Mouse (Mus musculus) kidney, embryonic 15.5 days (tissue): ENCODE results near the gene Pcsk2. TPM values are rescaled to one million over a fixed set of nuclear protein-coding genes. Genes with fewer than 3 reads are reported as not detected.

Source experiments
- ATAC-seq: fragments of 200-750 bp; cut with Nextera tagmentation; replicated peaks from 2 replicates; pipeline ENCODE4 v1.8.0; 2017; ENCODE audit warnings: moderate TSS enrichment; ENCODE audit not compliant: low FRiP score
- H3K27ac ChIP-seq: fragments of 300-500 bp; sonication (generic); 2 replicates; pipeline ENCODE4 v1.5.1; 2015; ENCODE audit warnings: mild to moderate bottlenecking, inconsistent platforms
- H3K27me3 ChIP-seq: fragments of 300-500 bp; sonication (generic); 2 replicates; pipeline ENCODE4 v1.6.1; 2015; ENCODE audit warnings: inconsistent platforms
- H3K36me3 ChIP-seq: fragments of 300-500 bp; sonication (generic); 2 replicates; pipeline ENCODE4 v1.6.1; 2015; ENCODE audit warnings: inconsistent platforms
- H3K4me1 ChIP-seq: fragments of 300-500 bp; sonication (generic); 2 replicates; pipeline ENCODE4 v1.6.1; 2015; ENCODE audit warnings: inconsistent platforms
- H3K4me2 ChIP-seq: fragments of 300-500 bp; sonication (generic); 2 replicates; pipeline ENCODE4 v1.6.1; 2015; ENCODE audit warnings: moderate library complexity, mild to moderate bottlenecking, inconsistent platforms
- H3K4me3 ChIP-seq: fragments of 300-500 bp; sonication (generic); replicated peaks from 2 replicates; pipeline ENCODE4 v1.5.1; 2015; ENCODE audit warnings: mild to moderate bottlenecking, inconsistent platforms
- H3K9ac ChIP-seq: fragments of 300-500 bp; sonication (generic); 2 replicates; pipeline ENCODE4 v1.6.1; 2015; ENCODE audit warnings: mild to moderate bottlenecking, inconsistent platforms
- H3K9me3 ChIP-seq: fragments of 300-500 bp; sonication (generic); replicated peaks from 2 replicates; pipeline ENCODE4 v1.6.1; 2016; ENCODE audit warnings: inconsistent platforms
- WGBS: fragments of 180-500 bp; shearing (Covaris S2); methylation state at CpG from one replicate; pipeline ENCODE4 v1.1.7; 2015; ENCODE audit warnings: mixed read lengths; 5-methylcytosine and 5-hydroxymethylcytosine counted together
- polyA plus RNA-seq: library from polyadenylated mRNA; unstranded; fragments of >200 nt; fragmentation: Nextera tagmentation; extraction: Ambion mirVana; gene quantifications from 2 replicates; pipeline ENCODE4 v1.2.1, GENCODE M21; 2015

Gene Pcsk2
- polyA plus RNA-seq, 1 experiment from 2014 or later = 1.9 TPM

DNA sequence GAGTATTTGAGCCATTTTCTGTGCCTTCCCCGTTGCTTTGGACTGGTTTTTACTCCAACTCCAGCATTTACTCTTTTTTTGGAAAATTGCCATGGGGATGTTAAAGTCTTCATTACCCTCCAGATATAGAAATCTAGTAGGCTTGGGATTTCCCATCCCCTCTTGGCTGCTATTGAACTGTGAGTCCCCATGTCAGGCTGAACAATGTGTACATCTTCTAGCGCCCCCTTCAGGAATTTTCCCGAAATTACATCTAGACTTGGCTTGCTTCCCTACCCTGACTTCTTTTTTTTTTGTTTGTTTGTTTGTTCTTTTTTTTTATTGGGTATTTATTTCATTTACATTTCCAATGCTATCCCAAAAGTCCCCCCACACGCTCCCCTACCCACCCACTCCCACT, 163.3 kb downstream of the Pcsk2 start:
- no peak for ATAC-seq
- Histone ChIP-seq H3K27me3 (no peaks in the 10 kb centered on the region), H3K36me3 (no peaks in the 10 kb centered on the region), H3K27ac (no peak overlapping the region), H3K9me3 (no peaks in the 10 kb centered on the region), H3K4me1 (no peaks in the 10 kb centered on the region), H3K4me3 (no peak overlapping the region), H3K4me2 (no peak overlapping the region), H3K9ac (no peak overlapping the region)
- WGBS = 26% methylated on average over 4 of the region's 4 CpGs

DNA sequence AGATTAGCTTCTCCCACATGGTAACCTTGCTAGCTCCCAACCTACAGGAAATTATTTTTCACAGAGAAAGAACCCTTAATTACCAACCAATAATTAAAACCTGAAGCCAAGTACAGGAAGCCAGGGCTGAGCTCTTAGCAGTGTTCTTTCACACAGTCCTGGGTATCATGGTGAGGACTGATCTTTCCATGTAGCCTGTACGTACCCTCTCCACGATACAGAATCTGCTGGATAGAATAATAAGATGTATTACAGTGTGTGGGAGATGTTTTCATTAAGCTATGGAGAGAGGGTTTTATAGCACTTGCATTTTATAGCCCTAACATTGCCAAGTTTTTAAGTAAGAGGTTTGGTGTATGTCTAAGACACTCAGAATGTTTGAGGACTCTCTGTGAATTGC, 164.0 kb downstream of the Pcsk2 start:
- 26% methylated on average over 2 of the region's 2 CpGs for WGBS
- no peak overlapping the region for H3K4me2 ChIP-seq

DNA sequence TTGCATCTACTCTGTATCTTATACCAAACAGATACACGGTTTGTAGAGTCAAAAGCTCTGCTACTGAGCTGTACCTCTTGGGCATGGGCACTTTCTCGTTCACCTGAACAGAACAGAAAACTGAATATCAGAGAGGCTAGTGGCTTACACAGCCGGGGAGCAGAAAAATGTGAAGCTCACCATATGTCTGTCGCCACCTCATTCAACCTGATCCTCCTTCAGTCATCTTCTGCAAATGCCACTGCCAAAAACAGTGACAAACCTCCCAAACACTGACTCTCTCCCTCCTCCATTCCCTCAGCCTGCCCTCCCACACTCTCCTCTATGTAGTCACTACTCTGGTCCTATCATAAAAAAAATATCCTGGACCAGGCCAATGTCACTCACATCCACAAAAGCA, 165.9 kb downstream of the Pcsk2 start:
- no peak overlapping the region for H3K4me2 ChIP-seq
- WGBS = 77% methylated on average over 4 of the region's 4 CpGs

More for the DNA sequence above, 164.0 kb downstream of the Pcsk2 start:
- Histone ChIP-seq H3K36me3 (no peaks in the 10 kb centered on the region), H3K27ac (no peak overlapping the region), H3K4me3 (no peak overlapping the region), H3K9me3 (no peaks in the 10 kb centered on the region), H3K9ac (no peak overlapping the region), H3K27me3 (no peaks in the 10 kb centered on the region), H3K4me1 (no peaks in the 10 kb centered on the region)
- no peak for ATAC-seq

DNA sequence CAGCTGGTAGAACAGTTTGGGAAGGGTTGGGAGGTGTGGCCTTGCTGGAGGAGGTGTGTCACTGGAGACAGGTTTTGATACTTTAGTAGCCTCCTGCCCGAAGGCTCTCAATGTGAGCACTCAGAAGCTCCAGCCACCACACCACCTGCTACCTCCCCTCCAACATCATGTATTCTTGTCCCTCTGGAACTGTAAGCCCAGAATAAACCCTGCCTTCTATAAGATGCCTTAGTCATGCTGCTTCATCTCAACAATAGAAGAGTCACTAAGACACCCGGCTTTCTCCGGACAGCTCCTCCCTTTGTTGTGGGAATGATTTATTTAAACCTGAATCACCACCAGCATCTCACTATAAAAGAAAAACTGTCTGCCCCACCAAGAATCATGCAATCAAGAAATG, 166.9 kb downstream of the Pcsk2 start:
- no peaks in the 10 kb centered on the region for H3K9me3 ChIP-seq
- no peak overlapping the region for H3K9ac ChIP-seq
- H3K27me3 ChIP-seq = no peaks in the 10 kb centered on the region
- no peak overlapping the region for H3K4me3 ChIP-seq
- no peak overlapping the region for H3K27ac ChIP-seq
- no peak for ATAC-seq
- H3K4me2 ChIP-seq = no peak overlapping the region
- no peaks in the 10 kb centered on the region for H3K4me1 ChIP-seq
- H3K36me3 ChIP-seq = no peaks in the 10 kb centered on the region
- WGBS = 63% methylated on average over 3 of the region's 3 CpGs

More for the DNA sequence above, 165.9 kb downstream of the Pcsk2 start:
- no peaks in the 10 kb centered on the region for H3K4me1 ChIP-seq
- ATAC-seq = no peak
- H3K27me3 ChIP-seq = no peaks in the 10 kb centered on the region
- no peak overlapping the region for H3K27ac ChIP-seq
- no peaks in the 10 kb centered on the region for H3K36me3 ChIP-seq
- no peak overlapping the region for H3K9ac ChIP-seq
- H3K4me3 ChIP-seq = no peak overlapping the region
- H3K9me3 ChIP-seq = no peaks in the 10 kb centered on the region

DNA sequence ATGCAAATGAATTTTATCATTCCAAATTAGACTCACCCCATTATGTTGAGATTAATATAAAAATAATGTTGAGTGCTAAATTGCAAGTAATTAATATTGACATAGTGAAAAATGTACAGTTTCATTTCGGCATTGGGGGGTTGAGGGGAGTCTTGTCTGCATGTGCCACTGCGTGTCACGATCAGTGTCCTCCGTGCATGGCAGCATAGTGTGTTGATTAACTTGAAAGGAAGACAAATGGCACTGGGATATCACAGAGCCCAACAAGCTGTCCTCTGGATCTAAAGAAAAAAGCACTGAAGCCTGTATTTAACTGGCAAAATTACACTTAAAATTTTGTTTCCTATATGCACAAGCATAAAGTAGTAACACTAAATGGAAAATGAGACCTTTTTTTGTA, 167.9 kb downstream of the Pcsk2 start:
- no peak overlapping the region for H3K9ac ChIP-seq
- no peak overlapping the region for H3K27ac ChIP-seq
- H3K4me1 ChIP-seq = no peaks in the 10 kb centered on the region
- WGBS = 88% methylated on average over 4 of the region's 4 CpGs
- no peaks in the 10 kb centered on the region for H3K36me3 ChIP-seq
- no peak overlapping the region for H3K4me2 ChIP-seq
- no peak for ATAC-seq
- no peaks in the 10 kb centered on the region for H3K9me3 ChIP-seq
- no peaks in the 10 kb centered on the region for H3K27me3 ChIP-seq
- no peak overlapping the region for H3K4me3 ChIP-seq

DNA sequence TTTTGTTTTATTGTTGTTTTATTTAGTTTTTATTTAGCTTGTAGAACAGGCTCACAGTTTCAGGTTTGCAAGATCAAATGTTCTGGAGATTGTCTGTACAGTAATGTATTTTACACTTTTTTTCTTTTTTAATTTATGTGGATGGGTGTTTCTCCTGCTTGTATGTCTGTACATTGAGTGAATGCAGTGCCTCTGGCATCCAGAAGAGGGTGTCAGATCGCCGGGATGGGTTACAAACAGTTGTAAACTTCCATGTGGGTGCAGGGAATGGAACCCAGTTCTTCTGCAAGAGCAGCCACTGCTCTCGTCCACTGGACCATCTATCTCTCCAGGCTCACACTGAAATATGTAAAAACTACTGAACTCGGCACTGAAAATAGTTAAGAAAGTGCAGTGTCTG, 169.2 kb downstream of the Pcsk2 start:
- WGBS = 67% methylated on average over 4 of the region's 4 CpGs
- Histone ChIP-seq H3K4me2 (no peak overlapping the region), H3K27ac (no peak overlapping the region), H3K9me3 (no peaks in the 10 kb centered on the region), H3K36me3 (no peaks in the 10 kb centered on the region), H3K9ac (no peak overlapping the region), H3K4me1 (no peaks in the 10 kb centered on the region), H3K4me3 (no peak overlapping the region), H3K27me3 (no peaks in the 10 kb centered on the region)
- no peak for ATAC-seq

DNA sequence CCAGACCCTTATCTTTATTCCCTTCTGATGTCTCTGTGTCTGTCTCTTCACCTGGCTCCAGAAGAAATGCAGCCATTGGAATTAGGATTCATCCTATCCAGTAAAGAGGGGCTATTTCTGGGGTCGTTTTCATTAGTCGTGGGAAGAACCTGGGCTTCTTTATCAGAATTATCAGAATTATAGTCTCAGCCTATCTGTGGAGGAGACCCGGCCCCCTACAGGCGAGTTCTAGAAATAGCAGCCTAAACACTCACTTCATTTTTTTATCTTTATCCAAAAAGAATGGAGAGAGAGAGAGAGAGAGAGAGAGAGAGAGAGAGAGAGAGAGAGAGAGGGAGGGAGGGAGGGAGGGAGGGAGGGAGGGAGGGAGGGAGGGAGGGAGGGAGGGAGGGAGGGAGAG, 177.3 kb downstream of the Pcsk2 start:
- no peak overlapping the region for H3K4me2 ChIP-seq
- WGBS = 23% methylated on average over 4 of the region's 4 CpGs
- no peak overlapping the region for H3K9ac ChIP-seq
- no peaks in the 10 kb centered on the region for H3K27me3 ChIP-seq
- no peaks in the 10 kb centered on the region for H3K4me1 ChIP-seq
- H3K27ac ChIP-seq = no peak overlapping the region
- H3K9me3 ChIP-seq = no peaks in the 10 kb centered on the region
- H3K4me3 ChIP-seq = no peak overlapping the region
- H3K36me3 ChIP-seq = no peaks in the 10 kb centered on the region
- no peak for ATAC-seq

DNA sequence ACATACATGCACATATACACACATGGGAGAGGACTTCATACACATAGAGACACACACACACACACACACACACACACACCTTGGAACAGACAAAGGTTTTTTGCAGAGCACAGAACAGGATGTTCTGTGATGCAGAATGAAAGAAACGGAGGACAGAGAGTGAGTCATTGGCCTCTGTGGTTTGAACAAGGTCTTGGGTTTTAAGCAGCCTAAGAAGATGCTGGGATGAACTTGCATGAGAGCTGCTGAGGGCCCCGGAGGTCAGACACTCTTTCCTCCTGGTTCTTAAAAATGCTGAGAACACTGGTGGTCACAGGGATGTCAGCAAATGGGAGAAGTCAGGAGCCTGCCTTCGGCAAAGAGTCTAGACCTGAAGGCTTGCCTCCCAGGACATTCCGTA, 178.1 kb downstream of the Pcsk2 start:
- H3K36me3 ChIP-seq = no peaks in the 10 kb centered on the region
- H3K9ac ChIP-seq = no peak overlapping the region
- H3K27me3 ChIP-seq = no peaks in the 10 kb centered on the region
- no peaks in the 10 kb centered on the region for H3K9me3 ChIP-seq
- H3K4me1 ChIP-seq = no peaks in the 10 kb centered on the region
- no peak overlapping the region for H3K4me2 ChIP-seq
- no peak overlapping the region for H3K4me3 ChIP-seq
- WGBS = 79% methylated on average over 4 of the region's 4 CpGs
- no peak for ATAC-seq
- no peak overlapping the region for H3K27ac ChIP-seq

DNA sequence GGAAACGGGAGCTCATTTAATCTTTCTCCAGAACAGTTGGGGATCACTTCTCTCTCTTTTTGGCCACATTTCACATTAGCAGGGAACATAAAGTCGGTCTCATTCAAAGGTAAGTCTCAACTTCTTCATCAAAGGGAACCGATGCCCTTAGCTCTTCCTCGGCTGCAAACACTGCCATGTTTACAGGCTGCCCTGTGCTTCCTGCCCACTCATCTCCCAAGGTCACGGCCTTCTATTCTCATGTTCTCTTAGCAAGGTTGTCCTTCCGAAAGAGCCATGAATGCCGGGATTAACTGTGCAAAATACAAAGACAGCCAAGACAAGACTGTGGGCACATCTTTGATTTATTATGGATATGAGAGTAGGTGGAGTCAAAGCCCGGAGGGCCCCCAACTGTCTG, 178.8 kb downstream of the Pcsk2 start:
- Histone ChIP-seq H3K4me3 (no peak overlapping the region), H3K27me3 (no peaks in the 10 kb centered on the region), H3K4me1 (no peaks in the 10 kb centered on the region), H3K36me3 (no peaks in the 10 kb centered on the region), H3K4me2 (no peak overlapping the region), H3K9ac (no peak overlapping the region), H3K27ac (no peak overlapping the region), H3K9me3 (no peaks in the 10 kb centered on the region)
- ATAC-seq = no peak
- WGBS = 70% methylated on average over 8 of the region's 8 CpGs

DNA sequence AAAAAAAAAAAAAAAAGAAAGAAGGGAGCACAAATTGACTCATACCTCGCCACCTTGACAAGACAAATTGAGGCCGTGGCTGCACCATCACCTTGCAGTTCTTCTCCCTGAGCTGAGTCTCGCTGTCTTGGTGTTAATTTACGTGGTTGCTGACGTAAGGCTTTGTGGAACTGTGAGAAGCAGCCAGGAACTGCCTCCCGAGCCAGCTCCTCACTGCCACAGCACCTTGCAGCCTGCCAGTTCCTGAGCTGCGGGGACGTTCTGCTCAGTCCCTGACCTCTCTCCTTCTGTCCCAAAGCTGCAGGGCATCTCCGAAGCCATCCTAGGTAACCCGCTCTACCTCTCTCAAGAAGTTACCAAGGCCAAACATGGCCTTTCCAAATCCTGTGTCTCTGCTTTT, 186.5 kb downstream of the Pcsk2 start:
- no peak for ATAC-seq
- 71% methylated on average over 10 of the region's 10 CpGs for WGBS
- no peaks in the 10 kb centered on the region for H3K27me3 ChIP-seq
- no peak overlapping the region for H3K4me3 ChIP-seq
- H3K9ac ChIP-seq = no peak overlapping the region
- no peak overlapping the region for H3K4me2 ChIP-seq
- H3K27ac ChIP-seq = no peak overlapping the region
- H3K4me1 ChIP-seq = no peaks in the 10 kb centered on the region
- no peaks in the 10 kb centered on the region for H3K36me3 ChIP-seq
- no peaks in the 10 kb centered on the region for H3K9me3 ChIP-seq

DNA sequence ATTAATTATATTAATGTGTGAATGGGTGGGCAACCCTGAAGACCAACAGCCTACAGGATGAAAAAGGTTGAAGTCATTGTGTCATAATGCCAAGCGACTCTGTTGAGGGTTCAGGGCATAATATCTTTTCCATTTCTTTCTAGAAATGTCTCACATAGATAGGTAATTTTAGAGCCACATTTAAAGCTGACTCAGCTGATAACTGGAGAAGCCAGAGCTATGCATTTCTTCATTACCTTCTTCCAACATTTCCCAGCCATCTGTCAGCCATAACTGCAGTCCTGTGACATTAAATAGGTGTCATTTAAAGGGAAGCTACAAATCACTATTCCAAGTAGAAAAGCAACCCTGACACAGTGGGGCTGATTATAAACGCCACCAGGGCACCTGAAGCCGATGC, 189.5 kb downstream of the Pcsk2 start:
- Histone ChIP-seq H3K9me3 (no peaks in the 10 kb centered on the region), H3K27ac (no peak overlapping the region), H3K4me3 (no peak overlapping the region), H3K4me1 (no peaks in the 10 kb centered on the region), H3K27me3 (no peaks in the 10 kb centered on the region), H3K36me3 (no peaks in the 10 kb centered on the region), H3K9ac (no peak overlapping the region), H3K4me2 (no peak overlapping the region)
- ATAC-seq = no peak
- 79% methylated on average over 3 of the region's 3 CpGs for WGBS

DNA sequence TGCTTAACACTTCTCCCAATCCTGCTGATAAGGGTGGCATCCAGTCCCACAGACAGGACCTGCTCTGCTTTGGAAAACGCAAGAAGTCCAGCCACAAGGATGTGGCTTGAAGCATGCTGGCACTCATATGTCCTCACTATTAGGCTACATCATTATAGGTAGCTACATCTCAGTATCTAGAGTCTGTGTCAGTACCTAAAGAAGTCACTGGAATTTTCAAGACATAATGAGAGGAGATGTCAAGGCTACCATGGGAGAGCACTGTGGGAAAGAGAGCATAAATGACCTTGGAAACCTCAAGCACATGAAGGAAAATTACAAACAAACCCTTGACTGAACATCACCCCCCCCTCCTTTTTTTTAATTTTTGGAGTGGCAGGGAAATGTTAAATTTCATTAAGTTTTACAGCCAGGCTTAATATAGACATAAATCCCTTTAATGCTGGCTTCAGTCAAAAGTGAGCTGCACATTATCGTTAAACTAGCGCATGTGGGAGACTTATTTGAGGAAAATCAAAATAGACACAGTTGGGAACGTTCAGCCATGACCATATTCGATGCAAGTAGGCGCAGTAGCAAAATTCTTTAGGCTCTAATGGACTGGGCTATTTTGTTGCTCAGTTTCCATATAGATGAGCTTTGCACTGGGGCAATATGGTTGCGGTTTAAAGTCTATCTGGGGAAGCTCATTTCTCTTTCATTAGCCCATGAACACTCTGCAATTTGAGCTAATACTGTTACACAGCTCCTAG, 193.7 kb downstream of the Pcsk2 start:
- 67% methylated on average over 7 of the region's 7 CpGs for WGBS
- Histone ChIP-seq H3K9ac (no peak overlapping the region), H3K27me3 (no peaks in the 10 kb centered on the region), H3K36me3 (no peaks in the 10 kb centered on the region), H3K4me3 (no peak overlapping the region), H3K4me1 (no peaks in the 10 kb centered on the region), H3K9me3 (no peaks in the 10 kb centered on the region), H3K27ac (no peak overlapping the region), H3K4me2 (no peak overlapping the region)
- ATAC-seq = no peak

DNA sequence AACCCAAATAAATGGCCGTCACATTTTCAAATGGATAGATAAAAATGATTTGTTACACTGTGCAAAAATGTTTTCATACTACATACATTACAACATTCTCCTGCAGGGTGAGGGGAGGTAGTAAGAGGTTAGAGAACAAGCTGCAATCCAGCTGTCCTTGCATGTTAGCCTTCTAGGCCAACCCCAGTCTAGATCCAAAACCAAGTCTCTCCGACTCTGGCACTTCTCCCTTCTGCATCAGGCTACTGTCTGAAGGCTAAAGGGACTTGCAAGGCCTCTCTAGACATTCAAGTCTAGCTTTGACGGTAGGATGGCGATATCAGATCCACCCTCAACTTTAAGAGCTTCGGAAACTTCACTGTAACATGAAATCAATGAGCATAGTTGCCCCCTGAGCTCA, 196.5 kb downstream of the Pcsk2 start:
- H3K9me3 ChIP-seq = no peaks in the 10 kb centered on the region
- no peak overlapping the region for H3K4me3 ChIP-seq
- no peak overlapping the region for H3K4me2 ChIP-seq
- no peak overlapping the region for H3K9ac ChIP-seq
- no peaks in the 10 kb centered on the region for H3K36me3 ChIP-seq
- ATAC-seq = no peak
- no peaks in the 10 kb centered on the region for H3K27me3 ChIP-seq
- no peak overlapping the region for H3K27ac ChIP-seq
- H3K4me1 ChIP-seq = no peaks in the 10 kb centered on the region
- WGBS = 78% methylated on average over 5 of the region's 5 CpGs
